In genomic region chr2:166608509-166608908, GRCm38 (mm10) we compare ENCODE assay signal across 10 mouse cellular contexts.
DNase-seq lines count a peak whose midpoint lies in the region; ATAC-seq and TF ChIP-seq lines count a peak whose summit lies in the region.
"Had no signal": no experiment of that assay in that cellular context is flagged by ENCODE, and none has a peak within 500 bp of the region (broad histone marks: within the 10 kb centered on the region; RNA-seq: fewer than 3 reads in every experiment).

No protein-coding gene starts in this region.

- peaks cover 5% of the 10 kb centered on the region; the same call in 1 of the 2 replicates for H3K36me3 ChIP-seq in kidney, embryonic 15.5 days
- H3K36me3 ChIP-seq in kidney, embryonic 16.5 days (ENCODE audit: insufficient read depth, low read length) = no peaks in the 10 kb centered on the region
- H3K36me3 ChIP-seq in limb, embryonic 13.5 days = peaks cover 8% of the 10 kb centered on the region

- no peak overlapping the region for H3K9ac ChIP-seq in kidney, embryonic 15.5 days
- no peak overlapping the region for H3K9ac ChIP-seq in kidney, embryonic 16.5 days (replicated peaks; ENCODE audit: low read length)
- no peak overlapping the region for H3K9ac ChIP-seq in limb, embryonic 13.5 days

- peak; percentile 52 for DNase-seq in adrenal gland, postnatal 14 days
- DNase-seq in adrenal gland, postnatal 25 days = no peak
- DNase-seq in gastrocnemius, adult 2 months = peak; percentile 85
- no peak for DNase-seq in right cerebral cortex, adult 18-20 months
- DNase-seq: cerebellum, adult 11-12 months had no signal

- TF ChIP-seq CTCF in gastrocnemius, adult 2 months (IDR thresholded peaks at IDR 0.05) = 0 out of 2 replicates have a peak, but pooled peaks have one; percentile 0

- ATAC-seq in kidney, embryonic 15.5 days (replicated peaks; ENCODE audit: low FRiP score) = no peak
- ATAC-seq in kidney, embryonic 16.5 days (ENCODE audit: low FRiP score, low TSS enrichment) = no peak
- ATAC-seq in limb, embryonic 13.5 days (ENCODE audit: low FRiP score, low read depth) = peak; percentile 64
- ATAC-seq in CD4-positive, CD25-positive, alpha-beta regulatory T cell, adult 4 months = no peak
- ATAC-seq: forebrain, embryonic 16.5 days had no signal

- H3K4me2 ChIP-seq in kidney, embryonic 15.5 days = no peak overlapping the region
- no peak overlapping the region for H3K4me2 ChIP-seq in kidney, embryonic 16.5 days (replicated peaks; ENCODE audit: low read depth, low read length)
- no peak overlapping the region for H3K4me2 ChIP-seq in limb, embryonic 13.5 days (replicated peaks)

- H3K4me1 ChIP-seq in kidney, embryonic 15.5 days = peaks cover 17% of the 10 kb centered on the region
- peaks cover 10% of the 10 kb centered on the region for H3K4me1 ChIP-seq in kidney, embryonic 16.5 days (ENCODE audit: insufficient read depth, low read length)
- H3K4me1 ChIP-seq in limb, embryonic 13.5 days = peaks cover 49% of the 10 kb centered on the region

- H3K9me3 ChIP-seq in kidney, embryonic 15.5 days (replicated peaks) = no peaks in the 10 kb centered on the region
- H3K9me3 ChIP-seq in kidney, embryonic 16.5 days (ENCODE audit: low read length) = no peaks in the 10 kb centered on the region
- no peaks in the 10 kb centered on the region for H3K9me3 ChIP-seq in limb, embryonic 13.5 days

- WGBS in kidney, embryonic 15.5 days = 38% methylated on average over 8 of the region's 8 CpGs
- WGBS in kidney, embryonic 16.5 days = 25% methylated on average over 8 of the region's 8 CpGs
- 13% methylated on average over 8 of the region's 8 CpGs for WGBS in limb, embryonic 13.5 days

- H3K4me3 ChIP-seq in kidney, embryonic 15.5 days (replicated peaks) = no peak overlapping the region
- H3K4me3 ChIP-seq in kidney, embryonic 16.5 days (ENCODE audit: low read length) = no peak overlapping the region
- no peak overlapping the region for H3K4me3 ChIP-seq in gastrocnemius, adult 2 months
- no peak overlapping the region for H3K4me3 ChIP-seq in limb, embryonic 13.5 days

- intact Hi-C loops in gastrocnemius, adult 2 months (cut with DNase I) = loop anchor here (2.0 kb wide), 1 partner anchor 102 kb away; no protein-coding TSS in a partner anchor

- H3K27ac ChIP-seq in kidney, embryonic 15.5 days = peak overlapping the region; percentile 18; the same call in 1 of the 2 replicates
- H3K27ac ChIP-seq in kidney, embryonic 16.5 days (ENCODE audit: low read length) = no peak overlapping the region
- H3K27ac ChIP-seq in gastrocnemius, adult 2 months = peak overlapping the region; percentile 85
- H3K27ac ChIP-seq in limb, embryonic 13.5 days = no peak overlapping the region; the same call in 1 of the 2 replicates

- no peaks in the 10 kb centered on the region for H3K27me3 ChIP-seq in kidney, embryonic 15.5 days
- no peaks in the 10 kb centered on the region for H3K27me3 ChIP-seq in kidney, embryonic 16.5 days (ENCODE audit: insufficient read depth, low read length)
- H3K27me3 ChIP-seq in limb, embryonic 13.5 days = no peaks in the 10 kb centered on the region

Comparison
In these comparisons a context has a peak if more than half of its experiments do, and no peak if none do; other contexts are left out.
1. DNase-seq: peak in adrenal gland, postnatal 14 days (single experiment) and gastrocnemius, adult 2 months (single experiment); none in adrenal gland, postnatal 25 days (single experiment) and right cerebral cortex, adult 18-20 months (single experiment).
2. H3K27ac ChIP-seq: peak in kidney, embryonic 15.5 days (single experiment) and gastrocnemius, adult 2 months (single experiment); none in kidney, embryonic 16.5 days (single experiment) and limb, embryonic 13.5 days (single experiment).